Mouse (Mus musculus) left cerebral cortex, postnatal 25 days (tissue): ENCODE measurements around the gene 1700007K13Rik. TPM values are rescaled to one million over a fixed set of nuclear protein-coding genes. Genes with fewer than 3 reads are reported as not detected.
"Not testable (repeated sequence)": the region's sequence is repeated elsewhere in the genome, so short reads cannot be mapped to it uniquely, and the experiment has no call there.

ENCODE experiments used
- DNase-seq, 2 experiments: peaks; one replicate each; pipeline ENCODE4 v3.0.0; 2022; ENCODE audit warnings: low spot score in 2 of 2, mixed read lengths in 1 of 2
- intact Hi-C: fragments of 180-260 bp; cut with DNase I; formaldehyde crosslinking; loops from one replicate; pipeline ENCODE4 v1.15.1; 2025
- total RNA-seq, 2 experiments: library from RNA; stranded (reverse); gene quantifications; 2 replicates each; pipeline ENCODE4 v1.2.3; 2021

Gene 1700007K13Rik
- total RNA-seq, 2 experiments from 2014 or later = 3.2 to 5.4 TPM

GRCm38 (mm10) chr2:28477993-28478392, 11.9 kb upstream of the 1700007K13Rik start:
- DNase-seq, intact Hi-C loops: not testable (repeated sequence)

- DNase-seq, intact Hi-C loops: not testable (repeated sequence)
These were observed 5.9 kb upstream of the 1700007K13Rik start for GRCm38 (mm10) chr2:28472011-28472410.

- intact Hi-C loops = no loop called here
- no peak for DNase-seq
These were observed 4.5 kb upstream of the 1700007K13Rik start for GRCm38 (mm10) chr2:28470591-28470990.

GRCm38 (mm10) chr2:28469461-28469860, 3.3 kb upstream of the 1700007K13Rik start:
- intact Hi-C loops = no loop called here
- no peak for DNase-seq

DNA sequence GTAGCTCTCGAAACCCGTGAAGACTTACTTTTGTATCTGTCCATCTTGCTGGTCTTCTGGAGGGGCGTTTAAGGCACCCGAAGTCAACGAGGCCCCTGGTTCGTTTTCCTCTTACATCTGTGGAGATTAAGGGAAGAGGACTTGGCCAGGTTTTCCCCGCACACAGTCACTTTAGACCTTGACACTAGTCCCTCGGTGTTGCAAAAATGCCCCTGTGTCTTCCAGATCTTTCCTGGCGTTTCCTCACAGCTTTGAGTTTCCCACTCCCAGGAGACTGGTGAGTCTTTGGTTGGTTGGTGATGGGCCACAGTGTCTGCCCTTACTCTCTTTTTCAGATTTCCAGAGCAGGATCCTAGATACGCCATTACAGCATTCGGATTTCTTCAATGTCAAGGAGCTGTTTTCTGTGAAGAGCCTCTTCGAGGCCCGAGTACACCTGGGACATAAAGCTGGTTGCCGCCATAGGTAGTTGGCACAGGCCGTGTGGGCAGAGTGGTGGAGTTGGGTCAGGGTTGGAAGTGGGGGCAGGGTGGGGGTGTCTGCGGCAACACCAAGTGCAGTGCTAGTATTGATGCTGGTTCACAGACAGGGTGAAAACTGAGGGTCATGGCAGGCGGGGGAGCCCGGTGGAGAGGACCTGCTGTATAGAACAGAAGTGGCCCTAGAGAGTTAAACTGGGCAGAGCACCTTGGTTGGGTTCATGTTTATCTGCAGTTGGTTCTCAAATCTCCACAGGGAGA, 2.5 kb upstream of the 1700007K13Rik start:
- intact Hi-C loops = no loop called here
- DNase-seq = no peak

DNA sequence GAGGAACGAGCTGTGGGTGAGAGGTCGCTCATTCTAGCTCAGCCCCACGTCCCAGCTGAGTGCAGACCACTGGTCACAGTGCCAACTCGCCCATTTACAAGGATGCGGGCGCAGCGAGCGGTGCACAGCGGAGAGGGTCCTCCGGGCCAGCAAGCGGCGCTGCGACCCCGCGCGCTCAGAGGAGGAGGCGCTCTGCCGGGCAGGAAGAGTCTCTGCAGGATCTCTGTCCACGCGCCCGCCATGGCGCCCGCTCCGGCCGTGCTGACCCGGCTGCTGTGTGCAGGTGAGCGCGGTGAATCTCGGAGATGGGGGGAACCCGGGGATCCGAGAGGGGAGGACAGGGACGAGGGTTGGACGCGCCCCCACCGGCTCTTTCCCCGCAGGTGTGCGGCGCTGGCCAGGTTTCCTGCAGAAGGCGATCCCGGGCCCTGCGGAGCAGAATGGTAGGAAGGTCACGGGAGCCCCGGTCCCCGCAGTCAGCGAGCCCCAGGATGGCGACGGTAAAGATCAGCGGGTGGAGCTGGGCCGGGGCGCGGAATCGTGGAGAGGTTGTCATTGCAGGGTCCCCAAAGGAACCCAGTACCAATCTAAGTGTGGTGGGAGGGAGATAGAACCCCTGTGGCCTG, 1.8 kb upstream of the 1700007K13Rik start, which contains the start of gene Mrps2:
TSS of gene Mrps2 (plus strand) at position 207 of the 626 bp plus-strand sequence.
- intact Hi-C loops = no loop called here
- peak; percentile 85 to 90 for DNase-seq

DNA sequence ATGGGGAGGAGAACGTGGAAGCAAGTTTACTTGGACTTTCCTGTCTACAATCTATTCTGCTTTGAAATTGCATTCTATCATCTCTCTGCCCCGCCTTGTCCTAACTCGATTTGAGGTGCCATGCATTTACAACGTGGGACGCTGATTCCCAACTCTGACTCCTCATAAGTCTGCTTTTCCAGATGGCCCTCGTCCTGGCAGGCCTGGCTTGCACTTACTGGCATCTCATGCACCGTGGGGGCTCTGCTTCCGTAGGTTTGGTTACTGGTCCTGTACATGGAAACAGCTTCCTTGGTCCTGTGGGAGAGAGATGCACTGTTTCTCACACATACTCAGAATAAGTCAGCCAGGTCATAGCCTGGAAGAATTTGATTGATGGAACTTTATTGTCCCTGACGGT, 1.2 kb downstream of the 1700007K13Rik start:
- intact Hi-C loops = no loop called here
- no peak for DNase-seq

DNA sequence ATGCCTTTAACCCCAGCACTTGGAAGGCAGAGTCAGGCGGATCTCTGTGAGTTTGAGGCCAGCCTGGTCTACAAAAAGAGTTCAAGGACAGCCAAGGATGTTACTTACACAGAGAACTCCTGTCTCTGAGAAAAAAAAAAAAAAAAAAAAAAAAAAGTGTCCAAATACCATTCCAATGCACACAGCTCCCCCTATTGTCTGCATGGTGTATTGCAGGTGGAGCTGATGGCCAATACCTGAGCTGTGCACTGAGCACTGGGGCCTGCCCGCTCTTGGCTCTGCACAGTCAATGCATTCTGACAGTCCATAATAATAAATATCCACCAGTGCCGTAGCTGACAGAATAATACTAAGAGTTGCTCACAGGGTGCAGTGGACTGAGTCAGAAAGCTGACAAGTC, 2.2 kb downstream of the 1700007K13Rik start:
- intact Hi-C loops = no loop called here
- peak; percentile 76 to 77 for DNase-seq

GRCm38 (mm10) chr2:28456616-28457015, 9.5 kb downstream of the 1700007K13Rik start:
- intact Hi-C loops = no loop called here
- DNase-seq = no peak

DNA sequence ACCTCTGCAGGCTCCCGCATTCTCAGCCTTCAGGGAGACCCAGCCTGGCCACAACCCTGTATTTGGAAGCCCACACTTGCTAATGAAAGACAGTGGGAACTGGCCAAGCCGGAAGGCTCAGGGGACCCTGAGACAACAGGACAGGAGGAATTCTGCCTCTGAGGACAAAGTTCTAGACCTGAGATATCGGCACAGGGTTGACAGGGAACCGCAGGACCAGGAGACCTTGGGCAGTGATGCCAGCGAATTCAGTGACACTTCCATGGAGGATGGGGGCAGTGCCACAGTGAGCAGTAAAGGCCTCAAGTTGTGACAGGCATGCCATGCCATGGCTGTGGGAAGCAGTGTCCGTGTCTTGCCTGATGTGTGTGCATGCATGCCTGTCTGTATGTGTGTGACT, 12.6 kb downstream of the 1700007K13Rik start:
- intact Hi-C loops = no loop called here
- DNase-seq = no peak

- intact Hi-C loops = no loop called here
- DNase-seq = no peak
These were observed 14.5 kb downstream of the 1700007K13Rik start for GRCm38 (mm10) chr2:28451663-28452062.

GRCm38 (mm10) chr2:28447315-28447670, 18.8 kb downstream of the 1700007K13Rik start:
- intact Hi-C loops = no loop called here
- DNase-seq = no peak

GRCm38 (mm10) chr2:28446515-28447314, 19.4 kb downstream of the 1700007K13Rik start, which contains the start of gene Ppp1r26:
Ppp1r26 (plus strand) TSS chr2:28446800.
- intact Hi-C loops = no loop called here
- peak in 1 of 2 experiments; percentile 59 for DNase-seq

DNA sequence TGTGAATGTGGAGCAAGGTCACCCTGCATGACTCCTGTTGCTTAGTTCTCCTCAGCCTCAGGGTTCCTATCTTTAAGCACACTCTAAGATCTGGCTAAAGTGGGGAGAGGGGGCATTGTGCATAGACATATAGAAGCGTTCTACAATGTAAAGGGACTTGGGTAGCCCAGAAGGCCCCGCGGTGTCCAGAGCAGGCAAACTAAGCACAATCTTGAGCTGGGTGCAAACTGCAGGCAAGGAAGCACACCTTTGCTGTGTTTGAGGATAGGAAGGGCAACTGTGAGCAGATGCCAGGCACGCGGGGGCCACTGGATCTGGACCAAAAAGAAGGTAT, 20.0 kb downstream of the 1700007K13Rik start:
- intact Hi-C loops = no loop called here
- no peak for DNase-seq

- DNase-seq = no peak
- intact Hi-C loops = no loop called here
These were observed 21.1 kb downstream of the 1700007K13Rik start for GRCm38 (mm10) chr2:28445082-28445481.

DNA sequence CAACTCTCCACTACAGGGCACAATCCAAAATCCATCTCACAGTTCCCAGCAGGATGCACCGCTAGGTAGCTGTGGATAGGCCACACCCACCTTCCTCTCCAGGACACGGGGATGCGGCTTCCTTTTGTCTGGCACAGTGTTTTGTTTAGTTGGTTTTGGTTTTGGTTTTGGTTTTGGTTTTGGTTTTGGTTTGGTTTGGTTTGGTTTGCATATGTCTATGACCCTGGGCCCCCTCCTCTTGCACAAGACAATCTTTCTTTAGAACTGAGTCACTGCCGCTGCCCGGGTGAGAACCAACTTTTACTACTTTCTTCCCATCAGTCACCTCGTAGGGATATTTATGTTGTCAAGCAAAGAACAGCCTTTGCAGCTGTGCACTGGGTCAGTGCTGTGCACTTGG, 25.3 kb downstream of the 1700007K13Rik start:
- intact Hi-C loops = no loop called here
- DNase-seq = no peak

GRCm38 (mm10) chr2:28435401-28435800, 30.7 kb downstream of the 1700007K13Rik start:
- peak in 1 of 2 experiments; percentile 87 for DNase-seq
- intact Hi-C loops = no loop called here

DNA sequence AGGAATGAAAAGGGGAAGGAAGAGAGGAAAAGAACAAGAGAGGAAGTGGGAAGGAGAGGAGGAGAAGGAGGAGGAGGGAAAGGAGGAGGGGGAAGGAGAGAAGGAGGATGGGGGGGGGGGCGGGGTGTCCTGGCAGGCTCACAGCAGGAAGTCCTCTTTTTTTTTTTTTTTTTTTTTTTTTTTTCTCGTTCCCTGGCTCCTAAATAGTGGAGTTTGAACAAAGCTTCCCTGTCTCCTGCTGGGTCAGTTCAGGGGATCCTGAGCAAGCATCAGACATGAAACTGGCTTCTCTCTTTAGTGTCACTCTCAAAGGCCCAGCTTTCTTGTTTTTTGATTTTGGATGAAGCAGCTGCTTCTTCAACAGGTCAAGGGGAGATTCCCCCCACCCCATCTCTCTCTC, 32.6 kb downstream of the 1700007K13Rik start:
- intact Hi-C loops = no loop called here
- no peak for DNase-seq

GRCm38 (mm10) chr2:28432811-28433210, 33.3 kb downstream of the 1700007K13Rik start:
- intact Hi-C loops = no loop called here
- no peak for DNase-seq

DNA sequence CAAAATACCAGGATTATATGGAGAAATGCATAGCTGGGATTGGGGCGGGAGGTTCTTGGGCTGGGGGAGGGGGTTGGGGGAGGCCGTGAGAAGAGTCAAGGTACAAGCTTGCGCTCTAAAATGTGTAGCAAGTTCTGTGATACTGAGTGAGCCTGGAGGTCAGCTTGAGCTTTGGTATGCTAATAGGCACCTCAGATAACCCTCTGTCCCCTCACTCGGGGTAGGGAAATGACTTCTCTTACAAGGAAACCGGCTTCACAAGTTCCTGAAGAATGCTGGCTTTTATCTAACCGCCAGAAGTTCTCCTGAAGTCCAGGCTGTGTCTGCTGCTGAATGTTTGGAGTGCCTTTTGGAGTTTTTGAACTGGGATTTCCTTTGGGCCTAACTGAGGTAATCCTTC, 35.3 kb downstream of the 1700007K13Rik start:
- intact Hi-C loops = no loop called here
- no peak for DNase-seq
